Mouse (Mus musculus): ENCODE measurements at regions not wholly inside any gene's neighbourhood (a gene's known extent, or its start where the extent isn't known, plus 50 kb on each side); places are given as distances from the start of the nearest gene placed in this dataset.

DNA sequence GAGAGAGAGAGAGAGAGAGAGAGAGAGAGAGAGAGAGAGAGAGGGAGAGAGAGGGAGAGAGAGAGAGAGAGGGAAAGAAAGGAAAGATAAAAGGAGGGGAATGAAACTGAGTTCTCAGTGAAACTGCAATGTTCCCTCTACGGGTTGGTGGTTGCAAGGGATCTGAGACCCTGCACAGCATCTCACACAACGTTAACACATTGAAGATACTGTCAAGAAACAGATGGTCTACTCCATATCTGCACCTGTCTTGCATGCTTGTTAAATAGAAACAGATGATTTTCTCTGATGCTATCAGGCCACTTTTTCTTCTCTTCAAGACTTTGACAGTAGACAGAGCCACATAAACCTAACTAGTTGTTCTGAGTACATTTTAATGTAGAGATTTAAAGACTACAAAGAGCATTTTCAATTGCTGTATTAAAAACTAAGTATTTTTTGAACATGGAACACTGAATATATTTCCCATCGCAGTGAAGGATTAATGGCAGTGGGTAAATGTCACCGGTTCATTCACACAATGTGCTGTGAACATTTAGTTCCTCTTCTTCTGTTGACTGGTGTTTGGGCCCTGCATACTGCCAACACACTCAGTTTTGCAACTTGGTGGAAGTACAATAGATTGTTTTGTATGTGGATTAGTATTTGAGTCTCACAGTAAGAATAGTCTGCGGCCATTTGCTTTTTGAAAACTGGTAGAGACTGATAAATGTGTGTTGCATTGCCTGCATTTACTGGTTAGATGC lies 270.8 kb downstream of the Epha7 start:
- H3K36me3 ChIP-seq (ENCODE audit: control insufficient read depth, insufficient read depth, low read length), result no peaks in the 10 kb centered on the region
- no peak overlapping the region for H3K4me3 ChIP-seq (ENCODE audit: control insufficient read depth, low read depth, low read length)
- H3K27me3 ChIP-seq (ENCODE audit: control insufficient read depth, insufficient read depth, low read length), result no peaks in the 10 kb centered on the region
- no peak overlapping the region for H3K27ac ChIP-seq (ENCODE audit: control insufficient read depth, insufficient read depth, low read depth, low read length)
- TF ChIP-seq CTCF (IDR thresholded peaks at IDR 0.05; ENCODE audit: control insufficient read depth, insufficient read depth, insufficient replicate concordance, low read depth, low read length) (no peak), POLR2A (IDR thresholded peaks at IDR 0.05; ENCODE audit: control insufficient read depth, low read depth, low read length) (no peak)
- H3K4me1 ChIP-seq (ENCODE audit: control insufficient read depth, insufficient read depth, low read length), result no peaks in the 10 kb centered on the region

DNA sequence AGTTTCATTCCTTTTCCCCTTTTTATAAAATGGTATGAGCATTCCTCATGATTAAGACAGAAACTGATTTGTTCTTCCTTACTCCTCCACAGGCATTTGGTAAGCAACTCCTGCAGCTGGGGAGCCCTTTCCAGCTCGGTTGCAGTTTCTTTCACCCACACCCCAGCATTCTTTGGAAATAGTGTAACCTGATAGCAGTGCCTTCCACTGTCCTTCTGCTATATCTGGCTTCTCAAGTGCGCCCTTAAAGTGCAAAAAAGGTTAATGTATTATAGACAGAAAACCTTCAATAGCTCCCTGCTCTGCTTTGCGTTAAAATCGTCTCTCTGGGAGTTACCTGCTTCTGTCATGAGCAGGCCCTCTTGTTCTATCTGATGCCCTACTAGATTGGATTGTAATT lies 278.0 kb downstream of the Epha7 start:
- Histone ChIP-seq H3K27me3 (ENCODE audit: control insufficient read depth, insufficient read depth, low read length) (no peaks in the 10 kb centered on the region), H3K4me3 (ENCODE audit: control insufficient read depth, low read depth, low read length) (no peak overlapping the region), H3K27ac (ENCODE audit: control insufficient read depth, insufficient read depth, low read depth, low read length) (no peak overlapping the region), H3K4me1 (ENCODE audit: control insufficient read depth, insufficient read depth, low read length) (no peaks in the 10 kb centered on the region), H3K36me3 (ENCODE audit: control insufficient read depth, insufficient read depth, low read length) (no peaks in the 10 kb centered on the region)
- TF ChIP-seq POLR2A (IDR thresholded peaks at IDR 0.05; ENCODE audit: control insufficient read depth, low read depth, low read length) (no peak), CTCF (IDR thresholded peaks at IDR 0.05; ENCODE audit: control insufficient read depth, insufficient read depth, insufficient replicate concordance, low read depth, low read length) (no peak)

DNA sequence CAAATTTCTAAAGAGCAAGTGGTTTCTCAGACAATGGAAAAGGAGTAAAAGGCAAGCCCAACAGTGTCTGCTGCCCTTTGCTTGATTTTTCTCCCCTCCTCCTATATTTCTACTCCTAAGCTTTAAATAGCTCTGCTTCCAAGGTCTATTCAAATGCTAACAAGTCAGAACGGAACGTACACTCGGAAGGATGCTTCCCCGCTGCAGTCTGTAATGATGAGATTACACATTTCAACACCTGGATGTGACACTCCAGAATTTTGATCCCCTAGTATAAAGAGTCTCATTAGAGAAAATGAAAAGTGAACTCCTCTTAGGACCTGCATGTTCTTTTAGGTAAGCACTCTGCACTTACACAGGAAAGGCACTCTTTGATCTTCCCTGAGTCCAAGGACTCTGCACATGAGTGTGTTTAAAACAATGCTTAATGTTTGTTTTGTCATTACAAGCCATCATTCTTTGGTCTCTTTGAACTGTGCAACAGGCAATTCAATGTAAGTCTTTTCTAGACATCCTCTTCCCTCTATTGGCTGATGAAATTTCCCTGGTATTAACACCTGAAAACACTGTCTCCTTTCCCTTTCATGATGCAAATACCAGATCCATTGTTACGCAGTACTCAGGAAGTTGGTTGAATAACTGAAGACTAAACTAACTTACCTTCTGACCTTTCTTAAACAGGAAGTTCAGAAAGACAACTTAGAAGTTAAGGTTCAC lies 278.7 kb downstream of the Epha7 start:
- no peak overlapping the region for H3K27ac ChIP-seq (ENCODE audit: control insufficient read depth, insufficient read depth, low read depth, low read length)

DNA sequence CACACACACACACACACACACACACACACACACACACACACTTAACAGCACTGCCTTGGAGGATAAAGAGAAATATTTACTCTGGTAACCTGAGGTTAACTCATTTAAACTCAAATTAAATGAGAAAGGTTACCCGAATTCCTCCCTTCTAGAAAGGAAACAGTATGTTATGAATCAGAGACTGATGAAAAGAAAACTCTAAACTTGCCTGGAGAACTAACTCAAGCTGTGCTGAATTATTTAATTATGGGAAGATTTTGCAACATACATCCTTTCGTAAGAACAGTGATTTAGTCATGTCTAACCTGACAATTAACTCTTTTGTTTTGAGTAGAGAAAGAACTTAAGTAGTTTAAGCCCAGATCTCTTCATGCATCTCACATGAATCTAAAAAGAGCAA lies 289.4 kb downstream of the Epha7 start:
- Histone ChIP-seq H3K27me3 (ENCODE audit: control insufficient read depth, insufficient read depth, low read length) (no peaks in the 10 kb centered on the region), H3K36me3 (ENCODE audit: control insufficient read depth, insufficient read depth, low read length) (no peaks in the 10 kb centered on the region), H3K4me3 (ENCODE audit: control insufficient read depth, low read depth, low read length) (no peak overlapping the region), H3K27ac (ENCODE audit: control insufficient read depth, insufficient read depth, low read depth, low read length) (no peak overlapping the region), H3K4me1 (ENCODE audit: control insufficient read depth, insufficient read depth, low read length) (no peaks in the 10 kb centered on the region)
- TF ChIP-seq CTCF (IDR thresholded peaks at IDR 0.05; ENCODE audit: control insufficient read depth, insufficient read depth, insufficient replicate concordance, low read depth, low read length) (no peak), POLR2A (IDR thresholded peaks at IDR 0.05; ENCODE audit: control insufficient read depth, low read depth, low read length) (no peak)

More for the DNA sequence above, 278.7 kb downstream of the Epha7 start:
- Histone ChIP-seq H3K4me1 (ENCODE audit: control insufficient read depth, insufficient read depth, low read length) (no peaks in the 10 kb centered on the region), H3K4me3 (ENCODE audit: control insufficient read depth, low read depth, low read length) (no peak overlapping the region), H3K36me3 (ENCODE audit: control insufficient read depth, insufficient read depth, low read length) (no peaks in the 10 kb centered on the region), H3K27me3 (ENCODE audit: control insufficient read depth, insufficient read depth, low read length) (no peaks in the 10 kb centered on the region)
- TF ChIP-seq POLR2A (IDR thresholded peaks at IDR 0.05; ENCODE audit: control insufficient read depth, low read depth, low read length) (no peak), CTCF (IDR thresholded peaks at IDR 0.05; ENCODE audit: control insufficient read depth, insufficient read depth, insufficient replicate concordance, low read depth, low read length) (no peak)

DNA sequence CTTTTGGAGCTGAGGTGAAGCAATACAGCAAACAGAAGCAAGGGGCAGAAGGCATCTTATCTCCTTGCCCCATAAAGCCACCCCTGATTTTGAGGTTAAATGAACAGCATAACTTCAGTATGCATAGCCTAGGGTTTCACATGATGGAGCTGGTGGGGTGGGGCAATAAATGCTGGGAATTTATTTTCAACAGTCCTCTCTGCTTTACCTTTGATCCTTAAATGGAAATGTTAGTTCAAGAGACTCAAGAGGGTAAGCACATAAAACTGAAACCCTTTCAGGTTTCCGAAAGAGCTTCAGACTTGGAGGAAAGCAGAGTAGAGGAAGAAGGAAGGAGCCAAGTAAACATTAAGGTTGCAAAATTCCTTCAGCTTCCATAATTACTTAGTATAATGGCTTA lies 290.5 kb downstream of the Epha7 start:
- Histone ChIP-seq H3K4me3 (ENCODE audit: control insufficient read depth, low read depth, low read length) (no peak overlapping the region), H3K36me3 (ENCODE audit: control insufficient read depth, insufficient read depth, low read length) (no peaks in the 10 kb centered on the region), H3K4me1 (ENCODE audit: control insufficient read depth, insufficient read depth, low read length) (no peaks in the 10 kb centered on the region), H3K27ac (ENCODE audit: control insufficient read depth, insufficient read depth, low read depth, low read length) (no peak overlapping the region), H3K27me3 (ENCODE audit: control insufficient read depth, insufficient read depth, low read length) (no peaks in the 10 kb centered on the region)
- TF ChIP-seq CTCF (IDR thresholded peaks at IDR 0.05; ENCODE audit: control insufficient read depth, insufficient read depth, insufficient replicate concordance, low read depth, low read length) (no peak), POLR2A (IDR thresholded peaks at IDR 0.05; ENCODE audit: control insufficient read depth, low read depth, low read length) (no peak)

DNA sequence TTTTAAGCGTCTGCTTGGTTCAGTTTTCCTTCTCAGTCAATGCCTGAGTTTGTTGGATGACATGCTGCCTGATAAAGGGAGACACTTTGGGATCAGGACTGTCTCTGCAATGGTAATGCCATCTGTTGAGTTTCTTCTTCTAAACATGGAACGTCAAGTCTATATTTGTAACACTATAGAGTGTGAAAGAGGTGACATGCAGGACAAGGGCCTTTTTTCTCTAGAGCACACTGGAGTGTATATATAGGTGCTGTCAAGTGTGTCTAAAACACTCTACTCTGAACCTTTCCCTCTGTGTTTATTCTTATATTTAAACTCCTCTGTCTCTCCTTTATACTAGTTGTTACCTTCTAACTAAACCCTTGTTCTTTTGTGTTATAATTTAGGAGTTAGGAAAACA lies 299.6 kb downstream of the Epha7 start:
- TF ChIP-seq POLR2A (IDR thresholded peaks at IDR 0.05; ENCODE audit: control insufficient read depth, low read depth, low read length) (no peak), CTCF (IDR thresholded peaks at IDR 0.05; ENCODE audit: control insufficient read depth, insufficient read depth, insufficient replicate concordance, low read depth, low read length) (no peak)
- Histone ChIP-seq H3K4me3 (ENCODE audit: control insufficient read depth, low read depth, low read length) (no peak overlapping the region), H3K27ac (ENCODE audit: control insufficient read depth, insufficient read depth, low read depth, low read length) (no peak overlapping the region), H3K36me3 (ENCODE audit: control insufficient read depth, insufficient read depth, low read length) (no peaks in the 10 kb centered on the region), H3K4me1 (ENCODE audit: control insufficient read depth, insufficient read depth, low read length) (no peaks in the 10 kb centered on the region), H3K27me3 (ENCODE audit: control insufficient read depth, insufficient read depth, low read length) (no peaks in the 10 kb centered on the region)

DNA sequence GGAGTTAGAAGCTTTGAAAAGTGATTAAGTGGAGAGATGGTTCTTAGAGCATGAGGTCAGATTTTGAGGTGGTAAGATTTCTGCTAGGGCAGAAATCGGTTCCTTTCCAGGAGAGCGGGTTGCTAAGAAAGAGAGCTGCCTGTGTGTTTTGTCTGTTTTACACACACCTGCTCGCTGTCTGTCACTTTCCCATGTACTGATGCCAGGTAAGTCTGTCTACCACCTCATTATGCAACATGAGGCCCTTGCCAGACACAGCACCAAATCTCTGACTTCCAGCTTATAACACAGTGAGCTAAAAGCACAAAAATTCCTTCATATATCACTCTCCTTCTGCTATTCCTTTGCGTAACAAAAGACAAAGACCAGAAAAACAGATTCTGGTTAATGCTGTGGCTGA lies 304.1 kb downstream of the Epha7 start:
- no peaks in the 10 kb centered on the region for H3K27me3 ChIP-seq (ENCODE audit: control insufficient read depth, insufficient read depth, low read length)

More for the DNA sequence above, 304.1 kb downstream of the Epha7 start:
- TF ChIP-seq POLR2A (IDR thresholded peaks at IDR 0.05; ENCODE audit: control insufficient read depth, low read depth, low read length) (no peak), CTCF (IDR thresholded peaks at IDR 0.05; ENCODE audit: control insufficient read depth, insufficient read depth, insufficient replicate concordance, low read depth, low read length) (no peak)
- H3K4me3 ChIP-seq (ENCODE audit: control insufficient read depth, low read depth, low read length), result no peak overlapping the region
- peaks cover 3% of the 10 kb centered on the region for H3K4me1 ChIP-seq (ENCODE audit: control insufficient read depth, insufficient read depth, low read length)
- no peaks in the 10 kb centered on the region for H3K36me3 ChIP-seq (ENCODE audit: control insufficient read depth, insufficient read depth, low read length)
- no peak overlapping the region for H3K27ac ChIP-seq (ENCODE audit: control insufficient read depth, insufficient read depth, low read depth, low read length)

Measured in testis, adult 2 months (tissue).